Mouse (Mus musculus): ENCODE measurements at regions not wholly inside any gene's neighbourhood (a gene's known extent, or its start where the extent isn't known, plus 50 kb on each side); places are given as distances from the start of the nearest gene placed in this dataset.

GRCm38 (mm10) chr13:44360725-44361290 lies 368.5 kb upstream of the Jarid2 start:
- TF ChIP-seq CTCF (IDR thresholded peaks at IDR 0.05; ENCODE audit: low read depth) (no peak), EP300 (optimal IDR thresholded peaks at IDR 0.05) (no peak)

Data from stomach, postnatal 0 days (tissue).